Mouse (Mus musculus) midbrain, embryonic 16.5 days (tissue): Measurements from ENCODE around the gene Hells. TPM values are rescaled to one million over a fixed set of nuclear protein-coding genes. Genes with fewer than 3 reads are reported as not detected.

Source experiments
- ATAC-seq: fragments of 200-750 bp; cut with Nextera tagmentation; 2 replicates; pipeline ENCODE4 v1.8.0; 2017; ENCODE audit warnings: moderate TSS enrichment
- H3K27ac ChIP-seq: fragments of 300-500 bp; sonication (generic); 2 replicates; pipeline ENCODE4 v1.5.1; 2014; ENCODE audit warnings: mild to moderate bottlenecking, low read length, mixed read lengths
- H3K27me3 ChIP-seq: fragments of 300-500 bp; sonication (generic); 2 replicates; pipeline ENCODE4 v1.6.1; 2014; ENCODE audit warnings: low read depth, low read length, mixed read lengths; ENCODE audit not compliant: control insufficient read depth, insufficient read depth
- H3K36me3 ChIP-seq: fragments of 300-500 bp; sonication (generic); 2 replicates; pipeline ENCODE4 v1.6.1; 2014; ENCODE audit warnings: mild to moderate bottlenecking, low read length, moderate library complexity, mixed read lengths; ENCODE audit not compliant: control insufficient read depth, insufficient read depth
- H3K4me1 ChIP-seq: fragments of 300-500 bp; sonication (generic); 2 replicates; pipeline ENCODE4 v1.6.1; 2014; ENCODE audit warnings: mild to moderate bottlenecking, low read length, mixed read lengths; ENCODE audit not compliant: control insufficient read depth, insufficient read depth
- H3K4me2 ChIP-seq: fragments of 300-500 bp; sonication (generic); 2 replicates; pipeline ENCODE4 v1.6.1; 2014; ENCODE audit warnings: mild to moderate bottlenecking, low read length, mixed read lengths
- H3K4me3 ChIP-seq: fragments of 300-500 bp; sonication (generic); 2 replicates; pipeline ENCODE4 v1.5.1; 2014; ENCODE audit warnings: low read depth, mild to moderate bottlenecking, low read length, moderate library complexity, mixed read lengths
- H3K9ac ChIP-seq: fragments of 300-500 bp; sonication (generic); 2 replicates; pipeline ENCODE4 v1.6.1; 2014; ENCODE audit warnings: low read depth, low read length, mixed read lengths
- H3K9me3 ChIP-seq: fragments of 300-500 bp; sonication (generic); replicated peaks from 2 replicates; pipeline ENCODE4 v1.6.1; 2014; ENCODE audit warnings: mild to moderate bottlenecking, low read length, mixed read lengths; ENCODE audit not compliant: control insufficient read depth, poor library complexity, severe bottlenecking
- WGBS: fragments of 180-500 bp; shearing (Covaris S2); extraction: QIAGEN DNeasy Blood & Tissue Kit; methylation state at CpG from one replicate; pipeline ENCODE4 v1.1.7; 2014; 5-methylcytosine and 5-hydroxymethylcytosine counted together
- polyA plus RNA-seq: library from polyadenylated mRNA; unstranded; fragments of >200 nt; fragmentation: Nextera tagmentation; extraction: Ambion mirVana; gene quantifications from 2 replicates; pipeline ENCODE4 v1.2.1, GENCODE M21; 2015

The Hells gene
- polyA plus RNA-seq: 7.3 and 10.1 TPM in 2 replicates

DNA sequence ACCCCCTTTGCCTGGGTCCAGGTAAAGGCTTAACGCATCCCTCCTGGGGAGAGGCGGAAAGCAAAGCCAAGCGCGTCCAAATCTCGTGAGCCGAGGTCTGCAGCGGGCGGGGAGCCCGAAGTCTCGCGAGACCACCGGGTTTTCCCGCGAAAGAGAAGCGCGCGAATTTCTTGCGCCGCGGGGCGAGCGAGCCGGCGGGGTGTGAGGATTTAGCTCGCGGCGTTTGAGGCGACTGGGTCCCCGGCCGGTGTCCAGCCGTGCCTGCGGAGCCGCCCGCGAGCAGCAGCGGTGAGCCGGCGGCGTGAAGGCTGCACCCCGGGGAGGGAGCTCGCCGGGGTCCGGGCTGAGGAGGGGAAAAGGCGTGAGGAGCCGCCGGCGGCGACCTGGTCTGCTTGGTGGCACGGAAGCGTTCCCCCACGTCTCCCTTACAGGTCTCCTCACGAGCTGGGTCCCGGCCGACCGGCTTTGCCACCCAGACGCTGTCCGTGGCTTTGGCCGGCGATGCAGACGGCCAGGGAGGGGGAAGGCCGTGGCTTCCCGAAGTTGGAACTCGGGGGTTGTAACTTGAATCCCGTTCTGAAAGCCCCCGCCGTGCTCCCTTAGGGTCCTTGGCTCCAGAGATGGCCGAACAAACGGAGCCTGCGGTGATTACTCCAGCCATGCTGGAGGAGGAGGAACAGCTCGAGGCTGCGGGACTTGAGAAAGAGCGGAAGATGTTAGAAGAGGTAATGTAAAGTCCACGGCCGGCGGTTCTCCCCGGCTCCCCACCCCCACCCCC, at the start of gene Hells:
TSS of gene Hells (plus strand) at position 128 of the 778 bp plus-strand sequence.
- under 1% methylated on average over 74 of the region's 76 CpGs for WGBS
- Histone ChIP-seq H3K9ac (peak within 1 kb of the TSS; percentile 68), H3K36me3 (0 out of 2 replicates have a peak, but pooled peaks cover 2% of the 10 kb centered on the region), H3K4me1 (peaks cover 11% of the 10 kb centered on the region; the same call in 1 of the 2 replicates), H3K9me3 (no peaks in the 10 kb centered on the region), H3K27me3 (no peaks in the 10 kb centered on the region), H3K4me3 (peak within 1 kb of the TSS; percentile 91), H3K27ac (no peak within 1 kb of the TSS), H3K4me2 (peak within 1 kb of the TSS; percentile 100)
- peak; percentile 95 for ATAC-seq

DNA sequence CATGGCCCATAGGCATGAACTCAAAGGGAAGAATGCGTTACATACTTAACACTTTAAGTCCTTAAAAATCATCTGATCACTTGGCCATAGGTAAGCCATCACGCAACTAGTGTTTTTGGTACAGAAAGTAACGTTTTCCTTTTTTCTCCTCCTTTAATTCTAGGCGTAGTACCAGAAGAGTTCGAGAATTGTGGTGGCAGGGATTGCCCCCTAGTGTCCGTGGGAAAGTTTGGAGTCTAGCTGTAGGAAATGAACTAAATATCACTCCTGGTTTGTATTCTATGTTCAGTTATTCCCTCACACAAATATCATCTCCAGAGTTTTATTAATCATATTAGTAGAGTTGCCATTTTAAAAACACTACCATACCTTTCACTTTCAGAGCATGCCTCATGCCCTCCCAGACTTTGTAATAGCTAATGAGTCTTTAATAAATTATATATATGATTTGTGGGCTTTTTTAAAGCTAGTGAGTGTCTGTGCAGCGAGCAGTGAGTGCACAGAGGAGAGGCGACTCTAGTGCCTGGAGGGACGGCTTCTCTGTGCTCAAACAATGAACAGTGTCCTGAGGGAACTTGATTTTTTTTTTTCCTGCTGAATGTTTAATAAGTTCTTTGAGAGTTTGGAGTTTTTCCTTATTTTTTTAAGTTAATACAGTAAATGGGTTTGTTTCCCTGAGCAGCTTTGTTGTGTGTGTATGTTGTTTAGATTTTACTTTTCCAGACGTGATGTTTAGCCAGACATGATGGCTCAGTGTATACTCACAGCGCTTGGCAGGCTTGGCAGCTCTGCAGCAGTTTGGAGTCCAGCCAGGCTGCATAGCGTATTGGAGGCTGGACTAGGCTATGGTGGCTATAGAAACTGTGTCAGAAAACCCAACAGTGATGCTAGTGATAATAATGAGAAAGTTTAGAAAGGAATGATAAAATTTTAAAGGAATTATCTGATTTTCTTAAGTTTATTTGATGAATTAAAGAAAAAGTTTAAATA, 29.3 kb upstream of the Hells start:
- Histone ChIP-seq H3K36me3 (no peaks in the 10 kb centered on the region), H3K4me3 (no peak overlapping the region), H3K4me2 (no peak overlapping the region), H3K27me3 (no peaks in the 10 kb centered on the region), H3K9me3 (no peaks in the 10 kb centered on the region), H3K27ac (no peak overlapping the region; the same call in 1 of the 2 replicates), H3K4me1 (no peaks in the 10 kb centered on the region), H3K9ac (no peak overlapping the region)
- WGBS: 69% methylated on average over 12 of the region's 12 CpGs
- ATAC-seq: peak; percentile 73; the same call in 1 of the 2 replicates

DNA sequence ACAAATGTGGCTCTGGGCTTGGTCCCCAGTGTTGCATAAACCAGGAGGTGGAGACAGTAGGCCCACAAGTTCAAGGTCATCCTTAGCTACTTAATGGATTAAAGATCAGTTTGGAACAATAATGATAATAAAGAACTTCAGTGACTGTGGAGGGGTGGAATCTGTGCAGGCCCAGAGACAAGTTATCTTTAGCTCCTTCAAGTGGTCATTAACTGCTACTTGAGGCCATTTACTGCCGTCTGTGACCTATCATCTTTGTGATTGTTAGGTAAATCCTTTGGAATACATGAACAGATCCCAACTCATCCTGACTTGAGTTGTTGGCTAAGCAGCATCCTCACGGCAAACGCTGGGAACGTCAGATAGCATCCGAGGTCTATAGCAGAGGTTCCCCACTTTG, 28.2 kb upstream of the Hells start:
- Histone ChIP-seq H3K4me2 (no peak overlapping the region), H3K9me3 (no peaks in the 10 kb centered on the region), H3K4me3 (no peak overlapping the region), H3K9ac (no peak overlapping the region), H3K27me3 (no peaks in the 10 kb centered on the region), H3K36me3 (no peaks in the 10 kb centered on the region), H3K4me1 (no peaks in the 10 kb centered on the region), H3K27ac (no peak overlapping the region)
- WGBS: 93% methylated on average over 5 of the region's 5 CpGs
- no peak for ATAC-seq

DNA sequence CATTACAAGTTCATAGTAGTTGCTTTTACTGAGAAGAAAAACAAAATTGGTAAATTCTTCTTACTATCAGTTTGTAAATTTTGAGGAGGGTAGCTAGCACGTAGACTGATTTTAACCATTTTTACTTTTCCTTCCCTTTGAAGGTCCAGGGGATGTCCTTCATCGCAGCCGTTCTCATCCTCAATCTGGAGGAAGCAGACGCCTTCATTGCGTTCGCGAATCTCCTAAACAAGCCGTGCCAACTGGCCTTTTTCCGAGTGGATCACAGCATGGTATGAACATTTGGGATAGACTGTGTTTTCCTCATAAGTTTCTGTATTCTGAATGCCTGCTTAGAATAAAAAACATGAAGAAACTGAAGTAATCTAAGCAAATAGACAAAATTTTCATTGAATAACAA, 16.9 kb upstream of the Hells start:
- Histone ChIP-seq H3K4me2 (no peak overlapping the region), H3K4me1 (no peaks in the 10 kb centered on the region), H3K4me3 (no peak overlapping the region), H3K27ac (no peak overlapping the region), H3K9me3 (no peaks in the 10 kb centered on the region), H3K27me3 (no peaks in the 10 kb centered on the region), H3K9ac (no peak overlapping the region), H3K36me3 (peaks cover 4% of the 10 kb centered on the region; the same call in 1 of the 2 replicates)
- no peak for ATAC-seq
- 92% methylated on average over 9 of the region's 9 CpGs for WGBS

DNA sequence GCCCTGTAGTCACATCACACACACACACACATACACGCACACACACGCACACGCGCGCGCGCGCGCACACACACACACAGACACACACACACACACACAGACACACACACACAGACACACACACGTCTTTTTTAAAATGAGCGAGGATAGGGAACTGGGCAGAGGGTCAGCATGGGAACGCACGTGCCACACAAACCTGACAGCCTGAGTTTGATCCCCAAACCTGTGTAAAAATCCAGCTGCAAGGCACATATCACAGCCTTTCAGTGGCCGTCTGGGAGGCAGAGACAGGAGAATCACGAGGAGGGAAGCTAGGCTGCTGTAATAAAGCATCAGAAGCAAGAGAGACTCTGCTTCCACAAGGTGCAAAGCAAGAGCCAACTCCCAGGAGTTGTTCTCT, 15.8 kb upstream of the Hells start:
- no peaks in the 10 kb centered on the region for H3K27me3 ChIP-seq
- WGBS: 95% methylated on average over 15 of the region's 15 CpGs
- H3K9ac ChIP-seq: no peak overlapping the region
- no peaks in the 10 kb centered on the region for H3K9me3 ChIP-seq
- H3K4me3 ChIP-seq: no peak overlapping the region
- H3K36me3 ChIP-seq: peaks cover 5% of the 10 kb centered on the region
- no peaks in the 10 kb centered on the region for H3K4me1 ChIP-seq
- no peak for ATAC-seq
- no peak overlapping the region for H3K27ac ChIP-seq
- H3K4me2 ChIP-seq: no peak overlapping the region

DNA sequence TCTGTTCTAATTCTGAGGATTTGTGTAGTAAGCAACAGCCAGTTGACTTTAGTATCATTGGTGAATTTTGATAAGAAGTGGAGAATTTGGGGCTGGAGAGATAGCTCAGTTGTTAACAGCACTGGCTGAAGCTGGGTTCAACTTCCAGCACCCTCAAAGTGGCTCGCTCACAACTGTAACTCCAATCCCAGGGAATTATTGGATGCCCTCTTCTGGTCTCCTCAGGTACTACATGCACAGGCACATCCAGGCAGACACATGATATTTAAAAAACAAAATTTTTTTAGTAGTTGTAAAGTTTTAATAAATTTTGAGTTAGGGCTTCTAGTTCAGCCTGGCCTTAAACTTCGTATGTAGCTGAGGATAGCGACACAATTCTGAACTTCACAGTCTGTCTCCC, 15.0 kb upstream of the Hells start:
- peaks cover 6% of the 10 kb centered on the region for H3K36me3 ChIP-seq
- H3K9me3 ChIP-seq: no peaks in the 10 kb centered on the region
- WGBS: 45% methylated on average over 3 of the region's 3 CpGs
- no peak overlapping the region for H3K9ac ChIP-seq
- H3K27me3 ChIP-seq: no peaks in the 10 kb centered on the region
- ATAC-seq: no peak
- no peak overlapping the region for H3K4me2 ChIP-seq
- H3K4me1 ChIP-seq: no peaks in the 10 kb centered on the region
- H3K4me3 ChIP-seq: no peak overlapping the region
- H3K27ac ChIP-seq: no peak overlapping the region

DNA sequence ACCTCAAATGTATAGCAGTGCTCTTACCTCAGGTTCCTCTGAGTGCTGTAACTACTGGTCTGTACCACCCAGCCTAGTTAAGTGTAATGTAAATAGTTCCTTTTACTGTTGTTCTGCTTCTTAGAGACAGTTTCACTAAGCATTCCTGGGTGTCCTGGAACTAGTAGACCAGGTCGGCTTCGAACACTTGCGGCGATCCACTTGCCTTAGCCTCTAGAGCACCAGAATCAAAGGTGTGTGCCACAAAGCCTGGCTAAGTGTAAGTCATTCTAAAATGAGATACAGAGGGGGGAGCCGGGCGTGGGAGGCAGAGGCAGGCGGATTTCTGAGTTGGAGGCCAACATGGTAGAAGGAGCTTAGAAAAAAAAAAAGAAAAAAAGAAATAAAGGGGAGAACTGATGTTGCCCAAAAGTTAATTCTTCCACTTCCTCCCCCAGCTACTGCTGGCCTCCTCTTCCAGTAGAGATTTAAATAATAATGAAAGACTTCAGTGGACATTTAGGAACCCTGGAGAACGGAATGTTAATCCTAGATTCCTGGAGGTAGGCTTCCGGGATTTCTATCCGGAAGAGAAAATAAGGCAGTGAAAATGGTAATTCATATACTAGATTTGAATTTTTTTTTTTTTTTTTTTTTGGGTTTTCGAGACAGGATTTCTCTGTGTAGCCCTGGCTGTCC, 2.1 kb upstream of the Hells start:
- H3K9ac ChIP-seq: no peak overlapping the region
- H3K4me1 ChIP-seq: peaks cover 11% of the 10 kb centered on the region; the same call in 1 of the 2 replicates
- H3K27ac ChIP-seq: no peak overlapping the region
- WGBS: 83% methylated on average over 10 of the region's 11 CpGs
- H3K27me3 ChIP-seq: no peaks in the 10 kb centered on the region
- no peaks in the 10 kb centered on the region for H3K9me3 ChIP-seq
- ATAC-seq: no peak
- H3K4me2 ChIP-seq: no peak overlapping the region
- no peak overlapping the region for H3K4me3 ChIP-seq
- H3K36me3 ChIP-seq: no peaks in the 10 kb centered on the region

DNA sequence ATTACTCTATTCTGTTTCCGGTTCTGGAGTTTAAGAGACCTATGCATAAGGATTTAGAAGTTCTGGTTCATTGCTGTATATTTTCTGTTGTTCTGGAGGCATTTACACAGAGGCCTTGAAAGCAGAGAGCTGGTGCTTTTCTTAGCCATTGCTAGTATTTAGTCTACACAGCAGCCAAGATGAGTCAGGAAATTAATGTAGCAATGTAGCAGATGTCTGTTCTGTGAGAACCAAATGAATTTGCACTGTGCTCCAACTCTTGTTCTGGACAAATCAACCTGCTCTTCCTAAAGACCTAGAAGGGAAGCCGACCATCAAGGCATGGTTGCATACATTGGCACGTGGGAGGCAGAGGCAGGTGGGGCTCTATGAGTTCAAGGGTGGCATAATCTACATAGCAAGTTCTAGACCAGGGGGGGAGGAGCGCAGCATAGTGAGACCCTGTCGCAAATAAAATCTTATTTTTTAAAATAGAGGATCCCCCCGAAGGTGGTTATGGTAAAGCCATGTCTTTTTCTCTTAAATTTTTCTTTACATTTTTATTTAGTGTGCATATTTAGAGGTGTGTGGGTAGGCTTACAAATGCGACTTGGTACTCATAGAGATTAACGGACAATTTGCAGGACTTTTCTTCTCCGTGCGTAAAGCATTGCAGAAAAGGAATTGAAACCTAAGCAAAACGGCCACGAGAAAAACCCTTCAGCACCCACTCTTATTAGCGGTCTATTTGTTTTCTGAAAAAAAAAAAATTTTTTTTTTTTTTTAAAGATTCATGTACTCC, 1.1 kb upstream of the Hells start:
- peak overlapping the region; percentile 68; the same call in 1 of the 2 replicates for H3K9ac ChIP-seq
- H3K4me1 ChIP-seq: peaks cover 11% of the 10 kb centered on the region; the same call in 1 of the 2 replicates
- H3K9me3 ChIP-seq: no peaks in the 10 kb centered on the region
- peak overlapping the region; percentile 100 for H3K4me2 ChIP-seq
- no peak for ATAC-seq
- no peaks in the 10 kb centered on the region for H3K36me3 ChIP-seq
- peak overlapping the region; percentile 91 for H3K4me3 ChIP-seq
- 72% methylated on average over 13 of the region's 13 CpGs for WGBS
- no peaks in the 10 kb centered on the region for H3K27me3 ChIP-seq
- H3K27ac ChIP-seq: no peak overlapping the region
